Mouse (Mus musculus) liver, embryonic 14.5 days (tissue): ENCODE results near the gene Lsm2. TPM values are rescaled to one million over a fixed set of nuclear protein-coding genes. Genes with fewer than 3 reads are reported as not detected.

Source experiments
- ATAC-seq: fragments of 200-750 bp; cut with Nextera tagmentation; 2 replicates; pipeline ENCODE4 v1.8.0; 2017; ENCODE audit warnings: moderate number of reproducible peaks, mild to moderate bottlenecking, moderate library complexity; ENCODE audit not compliant: insufficient read depth
- DNase-seq, 3 experiments: peaks; one replicate each; pipeline ENCODE4 v3.0.0-alpha.2; 2012 to 2013; ENCODE audit warnings: low read depth in 3 of 3, low spot score in 3 of 3
- H3K27ac ChIP-seq: fragments of 300-500 bp; sonication (generic); 2 replicates; pipeline ENCODE4 v1.5.1; 2014; ENCODE audit warnings: moderate library complexity, mild to moderate bottlenecking, control low read depth, inconsistent platforms
- H3K27me3 ChIP-seq: fragments of 300-500 bp; sonication (generic); 2 replicates; pipeline ENCODE4 v1.6.1; 2014; ENCODE audit warnings: mild to moderate bottlenecking, low read length, moderate library complexity; ENCODE audit not compliant: control insufficient read depth, insufficient read depth
- H3K36me3 ChIP-seq: fragments of 300-500 bp; sonication (generic); replicated peaks from 2 replicates; pipeline ENCODE4 v1.6.1; 2014; ENCODE audit warnings: low read depth; ENCODE audit not compliant: control insufficient read depth, insufficient read depth
- H3K4me1 ChIP-seq, 2 experiments: fragments of 200-500 bp in 1 of 2; fragments of 300-500 bp in 1 of 2; sonication (generic) in 1 of 2; replicated peaks; 2 replicates each; pipeline ENCODE4 v1.6.1; 2012 to 2014; ENCODE audit warnings: antibody characterized with exemption in 1 of 2, inconsistent platforms in 1 of 2, low read length in 1 of 2; ENCODE audit not compliant: control insufficient read depth in 2 of 2, insufficient read depth in 2 of 2
- H3K4me2 ChIP-seq: fragments of 300-500 bp; sonication (generic); 2 replicates; pipeline ENCODE4 v1.6.1; 2014; ENCODE audit warnings: low read depth, mild to moderate bottlenecking, control low read depth, moderate library complexity
- H3K4me3 ChIP-seq, 2 experiments: fragments of 200-500 bp in 1 of 2; fragments of 300-500 bp in 1 of 2; sonication (generic) in 1 of 2; 2 replicates each; pipeline ENCODE4 v1.5.1; 2012 to 2014; ENCODE audit warnings: low read depth in 2 of 2, low read length in 2 of 2, mild to moderate bottlenecking in 2 of 2, control low read depth in 1 of 2, inconsistent platforms in 1 of 2, moderate library complexity in 1 of 2; ENCODE audit not compliant: insufficient read depth in 1 of 2
- H3K9ac ChIP-seq: fragments of 300-500 bp; sonication (generic); replicated peaks from 2 replicates; pipeline ENCODE4 v1.6.1; 2014; ENCODE audit warnings: mild to moderate bottlenecking, control low read depth, moderate library complexity
- H3K9me3 ChIP-seq: fragments of 300-500 bp; sonication (generic); 2 replicates; pipeline ENCODE4 v1.6.1; 2016; ENCODE audit warnings: low read length, mixed read lengths; ENCODE audit not compliant: control insufficient read depth
- EP300 ChIP-seq: IDR thresholded peaks from 2 replicates; pipeline ENCODE4 v1.6.1; 2016; ENCODE audit warnings: antibody characterized with exemption, low read depth
- WGBS: fragments of 180-500 bp; shearing (Covaris S2); extraction: QIAGEN DNeasy Blood & Tissue Kit; methylation state at CpG from one replicate; pipeline ENCODE4 v1.1.7; 2014; ENCODE audit not compliant: insufficient replicate concordance; 5-methylcytosine and 5-hydroxymethylcytosine counted together
- polyA plus RNA-seq, 2 experiments: library from polyadenylated mRNA; depleted of rRNA in 1 of 2; stranded (reverse) in 1 of 2; unstranded in 1 of 2; fragments of >200 nt; fragmentation: Nextera tagmentation in 1 of 2; extraction: Ambion mirVana in 1 of 2; gene quantifications; 2 replicates each; pipeline versions ENCODE4 v1.2.1 to v1.2.3; 2012 to 2014

Lsm2 gene
- polyA plus RNA-seq, 2 experiments = 121 to 122 TPM

GRCm38 (mm10) chr17:35034896-35035295 is 53.2 kb downstream of the Lsm2 start:
- Histone ChIP-seq H3K9ac (no peak overlapping the region), H3K4me2 (no peak overlapping the region), H3K27ac (no peak overlapping the region), H3K36me3 (no peaks in the 10 kb centered on the region), H3K4me1 (peaks cover 3 to 13% of the 10 kb centered on the region in 2 experiments), H3K9me3 (no peaks in the 10 kb centered on the region), H3K4me3 (no peak overlapping the region), H3K27me3 (no peaks in the 10 kb centered on the region)
- 62% methylated on average over 6 of the region's 6 CpGs for WGBS
- no peak for TF ChIP-seq EP300
- ATAC-seq (no peak), DNase-seq (no peak)

Other genes starting within 250 kb of the Lsm2 start
Only the 30 nearest of the 43 such genes appear.
- 21.4 and 22.3 TPM in 2 replicates for gene Skiv2l, start 131.7 kb upstream of the Lsm2 start, polyA plus RNA-seq (2012; rRNA removed)
- 15.0 and 20.2 TPM in 2 replicates for gene Skiv2l, start 131.7 kb upstream of the Lsm2 start, polyA plus RNA-seq (2014; fragmentation: Nextera tagmentation; extraction: Ambion mirVana)
- 26.9 and 37.5 TPM in 2 replicates for gene Nelfe, start 131.5 kb upstream of the Lsm2 start, polyA plus RNA-seq (2012; rRNA removed)
- gene Nelfe, start 131.5 kb upstream of the Lsm2 start, polyA plus RNA-seq (2014; fragmentation: Nextera tagmentation; extraction: Ambion mirVana) = 42.7 and 49.2 TPM in 2 replicates
- gene Cfb, start 119.3 kb upstream of the Lsm2 start, polyA plus RNA-seq (2012; rRNA removed) = 103 and 159 TPM in 2 replicates
- 138 and 146 TPM in 2 replicates for gene Cfb, start 119.3 kb upstream of the Lsm2 start, polyA plus RNA-seq (2014; fragmentation: Nextera tagmentation; extraction: Ambion mirVana)
- 5.1 and 6.2 TPM in 2 replicates for gene Zbtb12, start 102.4 kb upstream of the Lsm2 start, polyA plus RNA-seq (2012; rRNA removed)
- gene Zbtb12, start 102.4 kb upstream of the Lsm2 start, polyA plus RNA-seq (2014; fragmentation: Nextera tagmentation; extraction: Ambion mirVana) = 0.10 and 0.14 TPM in 2 replicates
- gene Gm20547, start 99.8 kb upstream of the Lsm2 start, polyA plus RNA-seq (2012; rRNA removed) = 0.02 TPM in 2 replicates
- gene Gm20547, start 99.8 kb upstream of the Lsm2 start, polyA plus RNA-seq (2014; fragmentation: Nextera tagmentation; extraction: Ambion mirVana) = not detected in 2 replicates
- gene C2, start 83.6 kb upstream of the Lsm2 start, polyA plus RNA-seq (2012; rRNA removed) = 14.6 and 15.6 TPM in 2 replicates
- gene C2, start 83.6 kb upstream of the Lsm2 start, polyA plus RNA-seq (2014; fragmentation: Nextera tagmentation; extraction: Ambion mirVana) = 14.1 and 15.8 TPM in 2 replicates
- 28.5 and 29.7 TPM in 2 replicates for gene Ehmt2, start 83.4 kb upstream of the Lsm2 start, polyA plus RNA-seq (2012; rRNA removed)
- 10.2 TPM in 2 replicates for gene Ehmt2, start 83.4 kb upstream of the Lsm2 start, polyA plus RNA-seq (2014; fragmentation: Nextera tagmentation; extraction: Ambion mirVana)
- gene Slc44a4, start 67.4 kb upstream of the Lsm2 start, polyA plus RNA-seq (2012; rRNA removed) = 1.0 and 1.6 TPM in 2 replicates
- 2.5 and 2.7 TPM in 2 replicates for gene Slc44a4, start 67.4 kb upstream of the Lsm2 start, polyA plus RNA-seq (2014; fragmentation: Nextera tagmentation; extraction: Ambion mirVana)
- gene Neu1, start 50.6 kb upstream of the Lsm2 start, polyA plus RNA-seq (2012; rRNA removed) = 9.7 and 11.0 TPM in 2 replicates
- 10.1 and 10.4 TPM in 2 replicates for gene Neu1, start 50.6 kb upstream of the Lsm2 start, polyA plus RNA-seq (2014; fragmentation: Nextera tagmentation; extraction: Ambion mirVana)
- gene Hspa1b, start 22.6 kb upstream of the Lsm2 start, polyA plus RNA-seq (2012; rRNA removed) = 1.5 and 3.5 TPM in 2 replicates
- not detected in 2 replicates for gene Hspa1b, start 22.6 kb upstream of the Lsm2 start, polyA plus RNA-seq (2014; fragmentation: Nextera tagmentation; extraction: Ambion mirVana)
- not detected in 2 replicates for gene Gm20481, start 11.9 kb upstream of the Lsm2 start, polyA plus RNA-seq (2012; rRNA removed)
- not detected in 2 replicates for gene Gm20481, start 11.9 kb upstream of the Lsm2 start, polyA plus RNA-seq (2014; fragmentation: Nextera tagmentation; extraction: Ambion mirVana)
- 0.90 and 2.5 TPM in 2 replicates for gene Hspa1a, start 9.7 kb upstream of the Lsm2 start, polyA plus RNA-seq (2012; rRNA removed)
- gene Hspa1a, start 9.7 kb upstream of the Lsm2 start, polyA plus RNA-seq (2014; fragmentation: Nextera tagmentation; extraction: Ambion mirVana) = 0.38 and 0.41 TPM in 2 replicates
- gene Hspa1l, start 9.2 kb upstream of the Lsm2 start, polyA plus RNA-seq (2012; rRNA removed) = 0.02 TPM in 1 of 2 replicates, not detected in the other
- 0.19 and 0.25 TPM in 2 replicates for gene Hspa1l, start 9.2 kb upstream of the Lsm2 start, polyA plus RNA-seq (2014; fragmentation: Nextera tagmentation; extraction: Ambion mirVana)
- 58.2 and 67.6 TPM in 2 replicates for gene Vars, start 19.1 kb downstream of the Lsm2 start, polyA plus RNA-seq (2012; rRNA removed)
- 61.7 and 77.3 TPM in 2 replicates for gene Vars, start 19.1 kb downstream of the Lsm2 start, polyA plus RNA-seq (2014; fragmentation: Nextera tagmentation; extraction: Ambion mirVana)
- 0.12 and 0.18 TPM in 2 replicates for gene Vwa7, start 34.7 kb downstream of the Lsm2 start, polyA plus RNA-seq (2012; rRNA removed)
- gene Vwa7, start 34.7 kb downstream of the Lsm2 start, polyA plus RNA-seq (2014; fragmentation: Nextera tagmentation; extraction: Ambion mirVana) = 0.09 TPM in 1 of 2 replicates, not detected in the other
- 2.3 and 2.7 TPM in 2 replicates for gene Sapcd1, start 46.2 kb downstream of the Lsm2 start, polyA plus RNA-seq (2012; rRNA removed)
- gene Sapcd1, start 46.2 kb downstream of the Lsm2 start, polyA plus RNA-seq (2014; fragmentation: Nextera tagmentation; extraction: Ambion mirVana) = 2.5 and 2.7 TPM in 2 replicates
- 3.3 and 4.3 TPM in 2 replicates for gene Msh5, start 64.9 kb downstream of the Lsm2 start, polyA plus RNA-seq (2012; rRNA removed)
- 2.3 and 2.9 TPM in 2 replicates for gene Msh5, start 64.9 kb downstream of the Lsm2 start, polyA plus RNA-seq (2014; fragmentation: Nextera tagmentation; extraction: Ambion mirVana)
- 76.4 and 78.0 TPM in 2 replicates for gene Clic1, start 68.1 kb downstream of the Lsm2 start, polyA plus RNA-seq (2012; rRNA removed)
- 38.1 and 39.9 TPM in 2 replicates for gene Clic1, start 68.1 kb downstream of the Lsm2 start, polyA plus RNA-seq (2014; fragmentation: Nextera tagmentation; extraction: Ambion mirVana)
- 12.0 and 12.3 TPM in 2 replicates for gene Ddah2, start 77.2 kb downstream of the Lsm2 start, polyA plus RNA-seq (2012; rRNA removed)
- 16.1 and 17.3 TPM in 2 replicates for gene Ddah2, start 77.2 kb downstream of the Lsm2 start, polyA plus RNA-seq (2014; fragmentation: Nextera tagmentation; extraction: Ambion mirVana)
- 0.26 and 0.48 TPM in 2 replicates for gene Ly6g6c, start 83.5 kb downstream of the Lsm2 start, polyA plus RNA-seq (2012; rRNA removed)
- gene Ly6g6c, start 83.5 kb downstream of the Lsm2 start, polyA plus RNA-seq (2014; fragmentation: Nextera tagmentation; extraction: Ambion mirVana) = 0.24 and 0.37 TPM in 2 replicates
- gene Mpig6b, start 84.3 kb downstream of the Lsm2 start, polyA plus RNA-seq (2012; rRNA removed) = 2.3 and 2.6 TPM in 2 replicates
- gene Mpig6b, start 84.3 kb downstream of the Lsm2 start, polyA plus RNA-seq (2014; fragmentation: Nextera tagmentation; extraction: Ambion mirVana) = 4.0 and 6.6 TPM in 2 replicates
- gene Ly6g6e, start 95.0 kb downstream of the Lsm2 start, polyA plus RNA-seq (2012; rRNA removed) = 0.08 and 0.32 TPM in 2 replicates
- not detected in 2 replicates for gene Ly6g6e, start 95.0 kb downstream of the Lsm2 start, polyA plus RNA-seq (2014; fragmentation: Nextera tagmentation; extraction: Ambion mirVana)
- gene Ly6g6d, start 96.2 kb downstream of the Lsm2 start, polyA plus RNA-seq (2012; rRNA removed) = 0.95 and 1.2 TPM in 2 replicates
- 0.28 and 0.77 TPM in 2 replicates for gene Ly6g6d, start 96.2 kb downstream of the Lsm2 start, polyA plus RNA-seq (2014; fragmentation: Nextera tagmentation; extraction: Ambion mirVana)
- gene Ly6g6f, start 103.7 kb downstream of the Lsm2 start, polyA plus RNA-seq (2012; rRNA removed) = 4.1 and 5.1 TPM in 2 replicates
- 5.0 and 6.3 TPM in 2 replicates for gene Ly6g6f, start 103.7 kb downstream of the Lsm2 start, polyA plus RNA-seq (2014; fragmentation: Nextera tagmentation; extraction: Ambion mirVana)
- gene Abhd16a, start 107.4 kb downstream of the Lsm2 start, polyA plus RNA-seq (2012; rRNA removed) = 29.1 and 30.0 TPM in 2 replicates
- gene Abhd16a, start 107.4 kb downstream of the Lsm2 start, polyA plus RNA-seq (2014; fragmentation: Nextera tagmentation; extraction: Ambion mirVana) = 42.3 and 44.3 TPM in 2 replicates
- gene Ly6g5c, start 126.4 kb downstream of the Lsm2 start, polyA plus RNA-seq (2012; rRNA removed) = not detected in 2 replicates
- not detected in 2 replicates for gene Ly6g5c, start 126.4 kb downstream of the Lsm2 start, polyA plus RNA-seq (2014; fragmentation: Nextera tagmentation; extraction: Ambion mirVana)
- gene Ly6g5b, start 133.6 kb downstream of the Lsm2 start, polyA plus RNA-seq (2012; rRNA removed) = 0.57 and 0.70 TPM in 2 replicates
- gene Ly6g5b, start 133.6 kb downstream of the Lsm2 start, polyA plus RNA-seq (2014; fragmentation: Nextera tagmentation; extraction: Ambion mirVana) = 0.27 TPM in 1 of 2 replicates, not detected in the other
- 8.9 and 10.0 TPM in 2 replicates for gene Gpank1, start 139.6 kb downstream of the Lsm2 start, polyA plus RNA-seq (2012; rRNA removed)
- 12.2 and 12.7 TPM in 2 replicates for gene Gpank1, start 139.6 kb downstream of the Lsm2 start, polyA plus RNA-seq (2014; fragmentation: Nextera tagmentation; extraction: Ambion mirVana)
- gene Csnk2b, start 140.2 kb downstream of the Lsm2 start, polyA plus RNA-seq (2012; rRNA removed) = 79.2 and 106 TPM in 2 replicates
- 127 and 142 TPM in 2 replicates for gene Csnk2b, start 140.2 kb downstream of the Lsm2 start, polyA plus RNA-seq (2014; fragmentation: Nextera tagmentation; extraction: Ambion mirVana)
- gene D17H6S53E, start 144.5 kb downstream of the Lsm2 start, polyA plus RNA-seq (2012; rRNA removed) = 0.75 and 1.5 TPM in 2 replicates
- 1.3 and 1.5 TPM in 2 replicates for gene D17H6S53E, start 144.5 kb downstream of the Lsm2 start, polyA plus RNA-seq (2014; fragmentation: Nextera tagmentation; extraction: Ambion mirVana)